Mouse (Mus musculus) adrenal gland, postnatal 25 days (tissue): ENCODE measurements around the gene Bri3. TPM values are rescaled to one million over a fixed set of nuclear protein-coding genes. Genes with fewer than 3 reads are reported as not detected.

Source experiments
- DNase-seq: peaks from one replicate; pipeline ENCODE4 v3.0.0; 2021; ENCODE audit warnings: mixed read lengths
- total RNA-seq: library from RNA; stranded (reverse); gene quantifications from 2 replicates; pipeline ENCODE4 v1.2.3, GENCODE M21; 2021

Bri3 gene
- total RNA-seq, 1 experiment from 2014 or later = 110 TPM

GRCm38 (mm10) chr5:144431481-144431880 is 187.2 kb downstream of the Bri3 start:
- DNase-seq = no peak

GRCm38 (mm10) chr5:144439286-144440040 is 195.2 kb downstream of the Bri3 start:
- peak; percentile 33 for DNase-seq

GRCm38 (mm10) chr5:144441831-144442271 is 197.6 kb downstream of the Bri3 start:
- DNase-seq = peak; percentile 73

DNA sequence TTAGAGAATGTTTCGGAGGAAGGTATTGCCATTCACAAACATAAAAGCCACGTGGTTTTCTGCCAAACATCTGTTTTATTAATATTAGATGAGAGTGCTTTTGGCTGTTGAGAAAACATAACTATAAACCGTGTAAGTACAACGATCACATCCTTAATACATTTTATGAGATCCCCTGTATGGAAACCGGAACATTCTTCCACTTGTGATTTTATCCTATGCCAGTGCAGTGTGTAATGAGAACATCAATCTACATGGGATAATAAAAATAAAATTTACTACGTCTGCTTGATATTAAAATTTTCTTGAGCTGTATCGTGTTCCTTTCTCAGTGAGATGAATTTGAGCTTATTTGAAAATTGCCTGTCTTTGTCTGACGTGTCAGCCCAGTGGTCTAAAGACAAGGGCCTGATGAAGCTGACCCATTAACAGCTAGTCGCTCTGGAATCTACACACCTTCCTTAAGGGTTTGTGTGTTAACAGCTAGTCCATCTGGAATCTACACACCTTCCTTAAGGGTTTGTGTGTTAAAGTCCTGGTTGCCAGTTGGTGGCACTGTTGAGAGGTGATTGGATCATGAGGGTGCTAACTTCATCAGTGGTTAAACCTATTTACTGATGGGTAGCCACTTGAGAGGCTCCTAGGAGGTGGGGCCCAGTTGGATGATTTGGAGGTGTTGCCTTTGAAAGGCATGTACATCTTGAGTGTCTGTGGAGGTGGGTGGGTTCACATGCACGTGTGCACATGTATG is 202.4 kb downstream of the Bri3 start:
- no peak for DNase-seq

DNA sequence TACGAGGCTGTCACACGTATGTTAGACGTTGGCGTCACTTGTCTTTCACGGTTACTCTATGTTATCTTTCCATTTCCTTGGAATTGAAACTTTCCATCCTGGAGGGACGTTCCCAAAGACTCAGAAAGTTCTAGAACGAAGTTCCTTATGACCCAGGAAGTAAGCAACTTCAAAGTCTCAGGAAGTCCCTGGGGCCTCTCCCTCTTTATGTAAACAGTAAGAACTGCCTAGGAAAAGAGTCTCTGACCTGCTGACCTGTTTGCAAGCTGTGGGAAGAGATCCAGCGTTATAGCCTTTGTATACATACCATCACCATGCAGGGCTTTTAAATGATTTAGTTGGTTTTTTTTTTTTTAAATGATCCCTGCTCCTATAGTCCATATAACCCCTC is 203.0 kb downstream of the Bri3 start:
- no peak for DNase-seq

- no peak for DNase-seq
Observed at GRCm38 (mm10) chr5:144447975-144448374, 203.7 kb downstream of the Bri3 start.

DNA sequence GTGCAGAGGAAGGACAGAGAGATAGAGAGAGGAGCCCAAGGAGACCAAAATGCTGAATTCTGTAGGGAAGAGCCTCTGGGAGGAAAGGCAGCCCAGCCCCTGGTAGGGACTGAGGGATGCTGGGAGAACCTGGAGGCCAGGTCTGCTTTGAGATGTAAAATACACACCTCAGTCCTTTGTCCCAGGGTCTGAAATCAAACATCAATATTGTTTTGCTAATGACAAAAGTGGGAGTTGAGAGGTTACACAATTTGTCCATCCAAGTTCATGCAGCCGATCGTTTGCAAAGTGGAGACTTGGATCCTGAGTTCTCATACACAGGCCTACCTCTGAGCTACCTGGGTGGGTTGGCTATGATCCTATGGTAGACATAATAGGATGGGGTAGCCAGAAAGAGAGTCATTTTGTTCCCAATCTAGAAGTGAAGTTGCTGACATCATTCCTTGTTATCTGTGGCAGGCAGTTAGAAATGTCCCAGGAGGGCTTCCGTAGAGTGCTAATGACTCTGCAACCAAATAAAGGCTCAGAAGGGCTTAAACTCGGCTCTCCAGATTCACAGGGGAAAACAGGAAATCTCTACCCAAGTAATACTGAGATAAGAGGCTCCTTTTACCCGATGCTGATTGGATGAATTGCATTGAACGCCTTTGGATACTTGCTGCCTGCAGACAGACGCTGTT is 208.7 kb downstream of the Bri3 start:
- DNase-seq = no peak

GRCm38 (mm10) chr5:144457623-144458287 is 213.5 kb downstream of the Bri3 start:
- peak; percentile 54 for DNase-seq

GRCm38 (mm10) chr5:144466987-144467386 is 222.8 kb downstream of the Bri3 start:
- DNase-seq = peak; percentile 8

DNA sequence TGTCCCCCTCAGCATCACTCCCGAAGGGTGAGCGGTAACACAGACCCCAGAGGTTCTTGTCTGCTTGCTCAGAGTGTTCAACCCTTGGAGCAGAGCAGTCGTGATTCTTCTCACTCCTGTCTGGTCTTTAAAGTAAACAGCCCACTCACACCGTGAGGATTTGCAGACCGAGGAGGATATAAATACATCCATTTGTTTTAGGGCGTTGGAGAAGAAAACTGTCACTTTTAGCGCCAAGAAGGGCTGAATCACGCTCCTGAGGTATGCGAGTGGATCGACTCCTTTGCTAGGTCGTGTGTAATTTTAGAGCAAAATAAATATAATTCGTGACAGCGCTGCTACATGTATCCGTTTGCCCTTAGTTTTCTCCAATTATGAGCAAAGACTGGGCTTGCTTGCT is 228.8 kb downstream of the Bri3 start:
- DNase-seq = no peak

GRCm38 (mm10) chr5:144479677-144480171 is 235.5 kb downstream of the Bri3 start:
- DNase-seq = no peak

- DNase-seq = no peak
Observed at GRCm38 (mm10) chr5:144483659-144484375, 239.6 kb downstream of the Bri3 start.

GRCm38 (mm10) chr5:144491308-144491707 is 247.1 kb downstream of the Bri3 start:
- peak; percentile 20 for DNase-seq

Other genes starting within 250 kb of the Bri3 start
- 61.5 and 66.8 TPM in 2 replicates for gene Ccz1, start 229.6 kb upstream of the Bri3 start, total RNA-seq
- gene Ocm, start 217.8 kb upstream of the Bri3 start, total RNA-seq = not detected in 2 replicates
- gene Lmtk2, start 144.0 kb upstream of the Bri3 start, total RNA-seq = 32.9 and 34.8 TPM in 2 replicates
- 0.61 and 0.62 TPM in 2 replicates for gene Bhlha15, start 54.2 kb upstream of the Bri3 start, total RNA-seq
- 101 and 107 TPM in 2 replicates for gene Tecpr1, start 20.8 kb upstream of the Bri3 start, total RNA-seq
- 8.0 and 9.6 TPM in 2 replicates for gene Baiap2l1, start 113.7 kb downstream of the Bri3 start, total RNA-seq